Mouse (Mus musculus): ENCODE data around the gene Htr2a. TPM values are rescaled to one million over a fixed set of nuclear protein-coding genes. Genes with fewer than 3 reads are reported as not detected.

Gene Htr2a
- 1.6 and 2.4 TPM in 2 replicates for polyA plus RNA-seq (2012; rRNA removed)

GRCm38 (mm10) chr14:74640819-74641381 lies at the start of gene Htr2a:
Gene Htr2a, plus strand, starts transcription at chr14:74640840.
- TF ChIP-seq CTCF (IDR thresholded peaks at IDR 0.05; ENCODE audit: borderline replicate concordance, extremely low read depth, insufficient read depth, insufficient read length), result peak; percentile 13; the same call in 1 of the 2 replicates
- TF ChIP-seq POLR2A (IDR thresholded peaks at IDR 0.05; ENCODE audit: borderline replicate concordance, extremely low read depth, insufficient read depth, insufficient read length, poor library complexity, severe bottlenecking), result no peak
- DNase-seq (ENCODE audit: low read depth), result peak; percentile 73

- no peak for TF ChIP-seq CTCF (IDR thresholded peaks at IDR 0.05; ENCODE audit: borderline replicate concordance, extremely low read depth, insufficient read depth, insufficient read length)
- no peak for TF ChIP-seq POLR2A (IDR thresholded peaks at IDR 0.05; ENCODE audit: borderline replicate concordance, extremely low read depth, insufficient read depth, insufficient read length, poor library complexity, severe bottlenecking)
Observed at GRCm38 (mm10) chr14:74601333-74602087, 39.1 kb upstream of the Htr2a start.

DNA sequence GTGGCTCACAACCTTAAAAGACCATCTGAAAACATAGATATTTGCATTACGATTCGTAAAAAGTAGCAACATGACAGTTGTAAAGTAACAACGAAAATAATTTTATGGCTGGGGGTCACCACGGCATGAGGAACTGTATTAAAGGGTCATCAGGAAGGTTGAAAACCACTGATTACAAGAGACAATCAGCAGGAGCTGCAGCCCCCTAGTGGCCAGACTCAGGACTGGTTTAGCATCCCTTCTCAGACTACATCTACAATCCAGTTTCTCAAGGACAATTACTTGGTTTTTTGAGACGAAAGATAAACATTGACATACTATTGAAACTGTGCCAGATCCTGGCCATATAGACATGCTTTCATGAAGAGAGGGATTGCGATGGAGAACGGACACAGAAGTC lies 38.1 kb upstream of the Htr2a start:
- TF ChIP-seq CTCF (IDR thresholded peaks at IDR 0.05; ENCODE audit: borderline replicate concordance, extremely low read depth, insufficient read depth, insufficient read length) (peak; percentile 78; the same call in 1 of the 2 replicates), POLR2A (IDR thresholded peaks at IDR 0.05; ENCODE audit: borderline replicate concordance, extremely low read depth, insufficient read depth, insufficient read length, poor library complexity, severe bottlenecking) (no peak)

More at GRCm38 (mm10) chr14:74601333-74602087, 39.1 kb upstream of the Htr2a start:
- DNase-seq (ENCODE audit: low read depth), result no peak

GRCm38 (mm10) chr14:74603131-74603766 lies 37.4 kb upstream of the Htr2a start:
- no peak for DNase-seq (ENCODE audit: low read depth)
- TF ChIP-seq CTCF (IDR thresholded peaks at IDR 0.05; ENCODE audit: borderline replicate concordance, extremely low read depth, insufficient read depth, insufficient read length) (no peak), POLR2A (IDR thresholded peaks at IDR 0.05; ENCODE audit: borderline replicate concordance, extremely low read depth, insufficient read depth, insufficient read length, poor library complexity, severe bottlenecking) (no peak)

More for the DNA sequence above, 38.1 kb upstream of the Htr2a start:
- DNase-seq (ENCODE audit: low read depth), result peak; percentile 68

- DNase-seq (ENCODE audit: low read depth), result no peak
- no peak for TF ChIP-seq CTCF (IDR thresholded peaks at IDR 0.05; ENCODE audit: borderline replicate concordance, extremely low read depth, insufficient read depth, insufficient read length)
- TF ChIP-seq POLR2A (IDR thresholded peaks at IDR 0.05; ENCODE audit: borderline replicate concordance, extremely low read depth, insufficient read depth, insufficient read length, poor library complexity, severe bottlenecking), result no peak
Observed at GRCm38 (mm10) chr14:74611326-74611725, 29.3 kb upstream of the Htr2a start.

- TF ChIP-seq POLR2A (IDR thresholded peaks at IDR 0.05; ENCODE audit: borderline replicate concordance, extremely low read depth, insufficient read depth, insufficient read length, poor library complexity, severe bottlenecking) (no peak), CTCF (IDR thresholded peaks at IDR 0.05; ENCODE audit: borderline replicate concordance, extremely low read depth, insufficient read depth, insufficient read length) (peak; percentile 41; the same call in 1 of the 2 replicates)
- no peak for DNase-seq (ENCODE audit: low read depth)
Observed at GRCm38 (mm10) chr14:74618858-74619257, 21.8 kb upstream of the Htr2a start.

GRCm38 (mm10) chr14:74638071-74638470 lies 2.6 kb upstream of the Htr2a start:
- TF ChIP-seq POLR2A (IDR thresholded peaks at IDR 0.05; ENCODE audit: borderline replicate concordance, extremely low read depth, insufficient read depth, insufficient read length, poor library complexity, severe bottlenecking), result no peak
- TF ChIP-seq CTCF (IDR thresholded peaks at IDR 0.05; ENCODE audit: borderline replicate concordance, extremely low read depth, insufficient read depth, insufficient read length), result no peak
- DNase-seq (ENCODE audit: low read depth), result no peak

- no peak for TF ChIP-seq CTCF (IDR thresholded peaks at IDR 0.05; ENCODE audit: borderline replicate concordance, extremely low read depth, insufficient read depth, insufficient read length)
- no peak for TF ChIP-seq POLR2A (IDR thresholded peaks at IDR 0.05; ENCODE audit: borderline replicate concordance, extremely low read depth, insufficient read depth, insufficient read length, poor library complexity, severe bottlenecking)
- peak; percentile 35 for DNase-seq (ENCODE audit: low read depth)
Observed at GRCm38 (mm10) chr14:74641668-74642230, 1.1 kb downstream of the Htr2a start.

DNA sequence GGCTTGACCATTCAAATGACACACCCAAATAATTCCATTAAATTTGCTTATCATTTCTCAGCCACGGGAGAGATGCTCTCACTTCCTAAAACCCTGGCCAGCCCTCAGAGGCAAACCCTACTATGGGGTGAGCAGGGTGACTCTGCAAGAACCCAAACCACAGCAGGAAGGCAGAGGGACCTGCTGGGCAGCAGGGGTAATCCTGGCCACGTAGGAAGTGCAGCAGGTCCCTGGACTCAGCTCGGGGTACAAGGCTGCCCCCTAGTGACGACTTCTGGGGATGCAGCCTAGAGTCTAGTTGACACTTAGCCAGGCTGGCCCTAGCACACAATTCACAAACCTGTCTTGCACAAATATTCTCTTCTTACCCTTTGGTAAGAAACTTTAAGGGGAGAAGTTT lies 2.7 kb downstream of the Htr2a start:
- peak; percentile 81 for DNase-seq (ENCODE audit: low read depth)
- TF ChIP-seq CTCF (IDR thresholded peaks at IDR 0.05; ENCODE audit: borderline replicate concordance, extremely low read depth, insufficient read depth, insufficient read length), result peak; percentile 96
- no peak for TF ChIP-seq POLR2A (IDR thresholded peaks at IDR 0.05; ENCODE audit: borderline replicate concordance, extremely low read depth, insufficient read depth, insufficient read length, poor library complexity, severe bottlenecking)

DNA sequence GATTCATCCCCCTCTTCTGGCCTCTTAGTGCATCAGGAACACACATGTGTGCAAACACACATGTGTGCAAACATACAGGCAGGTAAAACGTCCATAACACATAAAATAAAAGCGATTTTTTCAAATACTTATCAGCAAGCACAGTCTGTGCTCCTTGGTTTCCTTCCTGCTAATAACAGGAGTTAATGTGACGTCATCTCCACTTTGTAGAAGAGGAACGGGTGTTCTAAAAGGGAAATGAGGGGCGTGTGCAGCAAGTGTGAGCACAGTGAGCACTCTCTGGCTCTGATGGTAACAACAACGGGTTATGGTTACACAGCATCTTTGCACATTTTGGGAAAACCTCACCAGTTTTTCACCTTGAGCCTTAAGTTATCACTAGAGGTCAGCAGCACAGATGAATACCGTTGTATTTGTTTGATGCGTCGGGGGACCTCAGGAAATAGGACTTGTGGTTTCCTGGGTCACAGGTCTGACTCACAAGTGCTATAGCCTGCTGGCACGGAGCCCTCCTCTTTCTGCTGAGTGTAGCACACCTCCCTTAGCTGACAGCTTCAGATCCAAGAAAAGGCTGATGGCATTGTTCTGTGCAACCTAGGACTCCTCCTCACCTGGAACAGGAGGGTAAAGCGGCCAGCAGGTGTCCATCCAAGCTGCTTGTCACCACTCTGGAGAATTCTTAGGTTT lies 5.6 kb downstream of the Htr2a start:
- DNase-seq (ENCODE audit: low read depth), result no peak
- TF ChIP-seq CTCF (IDR thresholded peaks at IDR 0.05; ENCODE audit: borderline replicate concordance, extremely low read depth, insufficient read depth, insufficient read length), result no peak
- TF ChIP-seq POLR2A (IDR thresholded peaks at IDR 0.05; ENCODE audit: borderline replicate concordance, extremely low read depth, insufficient read depth, insufficient read length, poor library complexity, severe bottlenecking), result no peak
